Mouse (Mus musculus) kidney, postnatal 25 days (tissue): ENCODE measurements around the gene Muc3.
A peak's percentile ranks its signal among the peaks of the same experiment; 100 is the strongest.
"Not testable (repeated sequence)": the region's sequence is repeated elsewhere in the genome, so short reads cannot be mapped to it uniquely, and the experiment has no call there.

Experiments
- DNase-seq, 2 experiments: peaks; one replicate each; pipeline ENCODE4 v3.0.0; 2021; ENCODE audit warnings: mixed read lengths in 2 of 2

The Muc3 gene

DNA sequence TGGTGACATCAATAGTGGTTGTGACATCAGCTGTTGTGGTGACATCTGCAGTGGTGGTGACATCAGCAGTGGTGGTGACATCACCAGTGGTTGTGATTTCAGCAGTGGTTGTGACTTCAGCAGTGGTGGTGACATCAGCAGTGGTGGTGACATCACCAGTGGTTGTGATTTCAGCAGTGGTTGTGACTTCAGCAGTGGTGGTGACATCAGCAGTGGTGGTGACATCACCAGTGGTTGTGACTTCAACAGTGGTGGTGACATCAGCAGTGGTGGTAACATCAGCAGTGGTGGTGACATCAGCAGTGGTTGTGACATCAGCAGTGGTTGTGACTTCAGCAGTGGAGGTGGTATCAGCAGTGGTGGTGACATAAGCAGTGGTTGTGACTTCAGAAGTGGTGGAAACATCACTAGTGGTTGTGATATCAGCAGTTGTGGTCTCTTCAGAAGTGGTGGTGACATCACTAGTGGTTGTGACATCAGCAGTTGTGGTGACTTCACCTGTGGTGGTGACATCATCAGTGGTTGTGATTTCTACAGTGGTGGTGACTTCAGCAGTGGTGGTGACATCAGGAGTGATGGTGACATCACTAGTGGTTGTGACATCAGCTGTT, at the start of gene Muc3:
Muc3 (minus strand) TSS at position 51 of the 611 bp plus-strand sequence.
- DNase-seq = not testable (repeated sequence)

DNA sequence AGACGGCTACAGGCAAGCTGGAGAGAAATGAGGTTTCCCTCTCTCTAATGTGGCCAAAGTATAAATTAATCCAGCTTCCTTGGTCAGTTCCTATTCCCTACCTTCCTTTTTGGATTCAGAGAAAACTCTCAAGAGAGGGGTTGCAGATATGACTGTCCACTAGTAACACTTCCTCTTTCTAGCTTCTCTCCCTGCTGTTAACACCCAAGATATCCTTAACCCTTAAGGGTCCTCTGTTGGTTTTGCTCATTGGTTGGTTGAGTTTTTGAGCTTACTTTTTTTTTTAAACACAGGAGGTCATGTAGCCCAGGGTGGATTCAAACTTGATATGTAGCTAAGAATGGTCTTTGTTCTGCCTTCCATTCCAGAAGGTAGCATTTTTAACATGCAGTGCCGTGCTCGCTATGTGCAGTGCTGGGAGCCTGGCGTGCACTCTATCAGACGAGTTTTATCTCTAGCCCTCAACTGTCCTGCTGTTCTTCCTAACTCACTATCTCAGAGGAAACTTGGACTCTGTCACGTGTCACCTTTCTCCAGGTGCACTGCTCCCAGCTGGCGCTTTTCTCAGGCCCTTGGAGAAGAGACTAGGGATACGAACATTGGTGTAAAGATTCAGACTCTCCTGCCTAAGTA, 45.5 kb upstream of the Muc3 start:
- DNase-seq = no peak

GRCm38 (mm10) chr5:137193279-137193952, 44.3 kb upstream of the Muc3 start:
- DNase-seq = no peak

DNA sequence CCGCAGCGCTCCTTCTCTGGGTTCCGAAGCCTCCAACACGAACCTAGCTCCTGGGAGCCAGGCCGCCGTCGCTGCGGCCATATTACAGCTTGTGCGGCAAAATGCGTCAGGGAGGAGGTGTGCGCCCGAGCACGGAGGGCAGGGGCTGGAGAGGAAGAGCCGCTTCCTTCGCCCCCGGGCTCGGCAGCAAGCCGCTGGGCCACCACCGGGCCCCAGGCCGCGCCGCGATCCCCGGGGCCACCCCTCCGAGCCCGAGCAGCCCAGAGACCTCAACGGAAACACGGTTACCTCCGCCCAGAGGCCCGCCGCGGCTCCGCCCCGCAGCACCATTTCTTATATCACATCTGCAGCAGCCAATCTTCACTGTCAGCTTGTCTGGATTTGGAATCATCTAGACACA, 40.2 kb upstream of the Muc3 start:
- DNase-seq = no peak

DNA sequence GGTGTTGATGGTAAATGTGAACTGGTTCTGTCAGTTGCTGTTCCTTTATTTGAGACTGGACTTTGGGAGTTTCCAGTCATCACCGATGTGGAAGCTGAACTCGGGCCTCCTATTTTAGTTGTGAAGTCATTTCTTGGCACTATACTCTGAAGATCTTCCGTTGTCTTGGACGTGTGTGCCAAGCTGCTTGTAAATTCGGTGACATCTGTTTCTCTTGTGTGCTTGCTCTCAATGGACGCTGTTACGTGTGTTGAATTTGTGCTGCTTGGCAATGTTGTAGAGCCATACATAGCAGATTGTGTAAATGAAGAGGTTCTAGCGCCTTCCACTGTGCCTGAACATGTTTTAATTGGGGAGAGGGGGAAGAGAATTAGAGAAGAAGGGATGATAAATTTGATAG, 36.2 kb upstream of the Muc3 start:
- no peak for DNase-seq

DNA sequence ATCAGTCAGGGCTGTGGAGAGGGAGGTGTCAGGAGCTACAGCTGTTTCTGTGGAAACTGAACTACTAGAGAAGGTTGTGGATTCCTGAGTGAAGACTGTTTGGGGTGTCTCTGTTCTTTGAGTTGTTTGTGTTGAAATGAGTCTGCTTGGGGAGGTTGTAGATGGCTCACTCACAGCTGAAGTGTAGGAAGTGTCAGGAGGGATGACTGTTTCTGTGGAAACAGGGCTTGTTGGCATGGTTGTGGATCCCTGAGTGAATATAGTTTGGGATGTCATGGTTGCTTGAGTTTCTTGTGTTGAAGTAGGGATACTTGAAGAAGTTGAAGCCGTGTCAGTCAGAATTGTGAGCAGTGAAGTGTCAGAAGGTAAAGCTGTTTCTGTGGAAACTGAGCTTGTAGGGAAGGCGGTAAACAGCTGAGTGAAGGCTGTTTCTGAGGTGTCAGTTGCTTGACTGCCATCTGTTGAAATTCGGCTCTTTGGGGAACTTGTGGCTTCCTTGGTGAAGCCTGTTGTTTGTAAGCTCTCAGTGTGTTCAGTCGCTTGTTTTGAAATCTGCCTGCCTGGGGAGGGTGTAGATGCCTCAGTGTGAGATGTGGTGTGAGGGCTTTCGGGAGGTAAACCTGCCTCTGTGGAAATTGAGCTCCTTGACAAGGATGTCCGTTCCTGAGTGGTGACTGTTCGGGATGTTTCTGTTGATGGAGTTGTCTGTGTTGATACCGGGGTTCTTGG, 30.7 kb upstream of the Muc3 start:
- DNase-seq = no peak

DNA sequence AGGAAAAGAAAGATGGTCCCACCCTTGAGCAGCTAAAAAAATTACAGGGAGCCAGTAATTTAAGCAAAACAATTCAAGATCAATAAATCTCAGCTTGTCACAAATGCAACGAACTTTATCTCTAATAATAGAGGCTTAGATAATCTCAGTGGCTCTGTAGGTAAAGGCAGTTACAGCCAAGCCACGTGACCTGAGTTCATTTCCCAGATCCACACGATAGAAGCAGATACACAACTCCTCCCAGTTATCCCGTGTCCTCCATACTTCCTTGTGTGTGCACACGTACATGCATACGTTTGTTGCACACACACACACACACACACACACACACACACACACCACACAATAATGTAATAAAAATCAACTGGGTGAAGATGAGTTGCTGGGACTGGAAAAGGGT, 24.8 kb upstream of the Muc3 start:
- DNase-seq = no peak

- DNase-seq = no peak
Observed at GRCm38 (mm10) chr5:137172591-137172990, 23.5 kb upstream of the Muc3 start.

DNA sequence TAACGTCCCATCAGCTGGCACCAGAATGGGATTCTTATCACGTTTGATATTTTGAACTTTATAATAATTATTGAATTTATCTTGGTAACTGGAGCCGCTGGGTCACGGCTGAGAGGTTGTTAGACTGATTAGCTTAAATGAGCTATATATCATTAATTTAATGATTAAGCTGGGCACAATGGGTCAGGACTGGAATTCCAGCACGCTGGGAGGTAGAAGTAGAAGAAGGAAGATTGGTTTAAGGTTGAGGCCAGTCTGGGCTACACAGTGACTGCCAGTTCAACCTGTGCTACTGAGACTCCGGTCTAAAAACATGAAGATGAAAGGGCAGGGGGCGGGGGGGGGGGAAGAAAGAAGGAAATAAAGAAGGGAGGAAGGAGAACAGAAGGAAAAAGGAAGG, 22.4 kb upstream of the Muc3 start:
- DNase-seq = peak; percentile 4 to 41

DNA sequence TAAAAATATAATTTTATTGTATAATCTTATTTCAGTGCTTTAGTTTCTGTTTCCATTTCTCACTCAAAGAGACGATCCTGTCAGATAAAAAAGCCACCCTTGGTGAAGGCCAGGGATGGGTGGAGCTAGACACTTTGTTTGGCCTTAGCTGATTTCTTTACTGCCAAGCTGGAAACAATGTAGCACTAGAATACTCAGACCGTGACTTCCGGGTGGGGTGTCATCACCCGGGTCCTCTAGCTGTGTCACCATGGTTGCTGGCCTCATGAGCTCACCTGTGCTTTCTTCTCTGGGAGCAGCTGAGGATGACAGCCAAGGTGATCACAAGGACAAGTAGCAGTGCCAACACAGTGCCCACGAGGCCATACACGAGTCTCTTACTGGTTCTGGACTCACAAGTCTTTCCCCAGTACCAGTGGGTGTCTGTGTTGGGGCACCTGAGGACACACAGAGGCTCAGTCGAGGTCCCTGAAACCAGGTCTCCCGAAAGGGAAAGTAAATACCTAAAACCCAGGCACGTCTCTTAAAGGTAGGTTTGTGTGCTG, 21.8 kb upstream of the Muc3 start:
- peak; percentile 7 to 65 for DNase-seq

GRCm38 (mm10) chr5:137167539-137167938, 18.4 kb upstream of the Muc3 start:
- DNase-seq = no peak

GRCm38 (mm10) chr5:137166012-137166411, 16.9 kb upstream of the Muc3 start:
- no peak for DNase-seq

GRCm38 (mm10) chr5:137161853-137162252, 12.7 kb upstream of the Muc3 start:
- DNase-seq = no peak

DNA sequence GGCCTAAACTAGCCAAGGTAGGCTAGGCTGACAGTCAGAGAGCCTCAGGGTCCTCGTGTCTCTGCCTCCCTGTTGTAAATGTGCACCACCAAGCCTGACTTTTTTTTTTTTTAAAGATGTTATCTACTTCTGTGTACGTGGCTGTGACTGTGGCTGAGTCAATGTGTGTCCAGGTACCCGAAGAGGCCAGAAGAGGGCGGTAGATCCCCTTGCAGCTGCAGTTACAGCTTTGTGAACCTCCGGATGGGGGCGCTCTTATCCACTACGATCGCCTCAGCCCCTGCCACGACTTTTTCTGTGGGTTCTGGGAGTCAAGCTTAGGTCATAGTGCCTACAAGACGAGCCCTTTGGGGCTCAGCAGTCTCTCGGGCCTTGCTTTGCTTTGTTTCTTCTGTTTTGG, 10.3 kb upstream of the Muc3 start:
- DNase-seq = peak; percentile 58 to 65

- DNase-seq = no peak
Observed at GRCm38 (mm10) chr5:137153289-137153688, 4.2 kb upstream of the Muc3 start.

GRCm38 (mm10) chr5:137152623-137153022, 3.5 kb upstream of the Muc3 start:
- DNase-seq = no peak

DNA sequence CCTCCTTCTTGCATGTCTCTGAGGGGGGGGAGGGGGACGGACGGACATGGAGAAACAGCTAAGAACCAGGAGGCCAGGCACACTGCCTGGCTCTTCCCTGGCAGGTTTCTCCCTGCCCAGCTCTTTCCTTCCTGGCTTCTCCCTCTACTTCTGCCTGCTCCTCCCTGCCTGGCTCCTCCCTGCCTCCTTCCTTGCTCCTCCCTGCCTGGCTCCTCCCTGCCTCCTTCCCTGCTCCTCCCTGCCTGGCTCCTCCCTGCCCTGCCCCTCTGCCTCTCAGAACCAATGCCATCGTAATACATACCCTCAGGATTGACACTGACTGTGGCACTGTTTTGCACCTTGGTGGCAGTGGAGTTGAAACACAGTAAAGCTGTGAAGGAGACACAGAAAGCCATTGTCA, 8.3 kb downstream of the Muc3 start:
- DNase-seq = no peak

GRCm38 (mm10) chr5:137138977-137139376, 10.1 kb downstream of the Muc3 start:
- DNase-seq = no peak

GRCm38 (mm10) chr5:137134959-137135358, 14.2 kb downstream of the Muc3 start:
- peak in 1 of 2 experiments; percentile 68 for DNase-seq

- DNase-seq = peak in 1 of 2 experiments; percentile 32
Observed at GRCm38 (mm10) chr5:137131490-137131889, 17.6 kb downstream of the Muc3 start.

DNA sequence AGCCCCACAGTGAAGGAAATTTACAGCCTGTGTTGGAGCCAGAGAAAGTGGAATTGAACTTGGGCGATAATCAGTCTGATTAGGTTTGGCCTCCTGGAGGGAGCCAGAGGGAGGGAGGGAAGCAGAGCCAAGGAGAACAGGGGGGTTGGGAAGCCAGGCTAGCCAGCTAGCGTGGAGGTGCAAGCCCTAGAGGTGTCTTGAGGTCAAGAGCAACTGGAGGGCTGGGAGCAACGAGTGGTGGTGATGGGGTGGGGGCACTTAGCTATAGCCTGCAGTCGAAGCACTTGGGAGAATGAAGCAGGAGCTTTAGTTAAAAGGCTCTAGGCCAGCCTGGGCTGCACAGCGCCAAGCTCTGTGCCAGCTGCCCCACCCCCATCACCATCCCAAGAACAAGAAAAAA, 19.8 kb downstream of the Muc3 start:
- DNase-seq = peak; percentile 41 to 81

DNA sequence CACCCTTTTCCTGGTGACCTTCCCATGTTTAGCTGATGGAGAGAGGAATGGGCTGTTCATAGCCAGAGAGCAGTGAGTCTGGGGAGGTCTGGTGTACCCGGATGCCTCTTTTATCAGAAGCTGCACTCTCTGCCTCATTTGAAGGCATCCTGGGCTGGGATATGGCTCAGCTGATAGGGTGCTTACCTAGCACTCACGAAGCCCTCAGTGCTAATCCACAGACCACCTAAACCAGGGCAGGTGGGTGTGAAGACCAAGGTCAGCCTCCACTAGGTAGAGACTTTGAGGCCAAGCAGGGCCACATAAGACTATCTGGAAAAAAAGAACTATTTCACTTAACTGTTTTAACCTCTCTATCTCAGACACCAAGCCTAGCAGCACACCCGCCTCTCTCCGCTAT, 25.6 kb downstream of the Muc3 start:
- DNase-seq = no peak

DNA sequence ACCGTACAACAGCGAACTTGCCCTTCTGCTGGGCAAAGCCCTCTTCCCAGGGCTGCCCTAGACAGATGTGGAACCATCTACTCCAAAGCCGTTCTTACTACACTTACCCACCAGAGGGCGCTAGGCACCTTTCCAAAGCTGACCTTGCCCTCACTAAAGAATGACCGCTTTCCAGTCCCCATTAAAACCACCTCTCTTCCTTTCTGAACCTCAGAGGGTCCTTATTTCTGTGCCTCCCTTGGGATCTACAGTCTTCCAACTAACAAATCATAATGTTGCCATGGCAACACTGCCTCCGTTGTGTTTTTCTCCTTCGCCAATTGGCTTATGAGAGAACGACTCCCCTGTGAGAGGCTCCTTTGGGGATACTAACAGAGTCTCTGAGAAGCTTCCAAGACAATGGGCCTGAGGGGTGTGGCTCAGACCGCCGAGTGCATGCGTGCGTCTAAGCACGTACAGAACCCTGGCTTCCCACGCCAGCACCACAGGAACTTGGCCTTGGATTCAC, 26.4 kb downstream of the Muc3 start:
- DNase-seq = peak; percentile 75 to 87
